Mouse (Mus musculus) hindbrain, embryonic 11.5 days (tissue): Measurements from ENCODE around the gene Tmprss11f. TPM values are rescaled to one million over a fixed set of nuclear protein-coding genes. Genes with fewer than 3 reads are reported as not detected.

ENCODE experiments used
- ATAC-seq: fragments of 200-750 bp; cut with Nextera tagmentation; 2 replicates; pipeline ENCODE4 v1.8.0; 2017; ENCODE audit warnings: mild to moderate bottlenecking, moderate TSS enrichment, moderate library complexity; ENCODE audit not compliant: low FRiP score
- DNase-seq: peaks from one replicate; pipeline ENCODE4 v3.0.0-alpha.2; 2015; ENCODE audit warnings: low spot score
- H3K27ac ChIP-seq: fragments of 300-500 bp; sonication (generic); 2 replicates; pipeline ENCODE4 v1.5.1; 2014; ENCODE audit warnings: mild to moderate bottlenecking, low read depth, low read length
- H3K27me3 ChIP-seq: fragments of 300-500 bp; sonication (generic); 2 replicates; pipeline ENCODE4 v1.6.1; 2014; ENCODE audit warnings: mild to moderate bottlenecking, low read length, moderate library complexity, mixed read lengths; ENCODE audit not compliant: control insufficient read depth, insufficient read depth
- H3K36me3 ChIP-seq: fragments of 300-500 bp; sonication (generic); 2 replicates; pipeline ENCODE4 v1.6.1; 2014; ENCODE audit warnings: mild to moderate bottlenecking, low read length, moderate library complexity, mixed read lengths; ENCODE audit not compliant: control insufficient read depth, insufficient read depth
- H3K4me1 ChIP-seq: fragments of 300-500 bp; sonication (generic); replicated peaks from 2 replicates; pipeline ENCODE4 v1.6.1; 2014; ENCODE audit warnings: low read length, mixed read lengths; ENCODE audit not compliant: control insufficient read depth, insufficient read depth
- H3K4me2 ChIP-seq: fragments of 300-500 bp; sonication (generic); replicated peaks from 2 replicates; pipeline ENCODE4 v1.6.1; 2014; ENCODE audit warnings: mild to moderate bottlenecking, low read depth, low read length
- H3K4me3 ChIP-seq: fragments of 300-500 bp; sonication (generic); 2 replicates; pipeline ENCODE4 v1.5.1; 2014; ENCODE audit warnings: low read depth, low read length
- H3K9ac ChIP-seq: fragments of 300-500 bp; sonication (generic); 2 replicates; pipeline ENCODE4 v1.6.1; 2014; ENCODE audit warnings: low read depth, low read length
- H3K9me3 ChIP-seq: fragments of 300-500 bp; sonication (generic); 2 replicates; pipeline ENCODE4 v1.6.1; 2016; ENCODE audit warnings: low read length; ENCODE audit not compliant: control insufficient read depth
- WGBS: fragments of 180-500 bp; shearing (Covaris S2); extraction: QIAGEN DNeasy Blood & Tissue Kit; methylation state at CpG from one replicate; pipeline ENCODE4 v1.1.7; 2014; 5-methylcytosine and 5-hydroxymethylcytosine counted together
- polyA plus RNA-seq: library from polyadenylated mRNA; unstranded; fragments of >200 nt; fragmentation: Nextera tagmentation; extraction: Ambion mirVana; gene quantifications from 2 replicates; pipeline ENCODE4 v1.2.1, GENCODE M21; 2014

Gene Tmprss11f
- polyA plus RNA-seq, 1 experiment from 2014 or later, result not detected

DNA sequence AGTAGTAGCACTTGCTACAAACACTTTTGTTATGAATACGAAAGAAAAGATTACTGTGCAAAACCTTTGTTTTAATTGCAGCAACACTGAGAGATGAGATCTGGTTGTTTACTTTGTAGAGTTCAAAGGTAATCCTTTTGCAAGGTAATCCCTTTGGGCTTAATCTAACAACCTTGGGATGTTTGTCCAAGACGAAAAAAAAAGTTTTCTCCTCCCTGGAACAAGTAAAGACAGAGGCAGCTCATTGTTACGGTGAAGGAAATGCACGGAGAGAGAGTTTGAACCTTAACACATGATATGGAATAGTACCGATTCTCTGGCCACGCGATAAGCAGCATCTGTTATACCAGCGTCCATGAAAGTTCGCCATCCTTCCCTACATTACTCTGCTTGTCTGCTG lies 158.4 kb downstream of the Tmprss11f start:
- Histone ChIP-seq H3K27me3 (no peaks in the 10 kb centered on the region), H3K9me3 (no peaks in the 10 kb centered on the region), H3K9ac (no peak overlapping the region), H3K27ac (no peak overlapping the region), H3K36me3 (no peaks in the 10 kb centered on the region), H3K4me3 (no peak overlapping the region), H3K4me2 (no peak overlapping the region), H3K4me1 (no peaks in the 10 kb centered on the region)
- ATAC-seq (no peak), DNase-seq (no peak)
- WGBS, result 86% methylated on average over 9 of the region's 9 CpGs

Other genes starting within 250 kb of the Tmprss11f start
- gene Tmprss11a, start 163.4 kb downstream of the Tmprss11f start, polyA plus RNA-seq, result not detected in 2 replicates
- gene Tmprss11g, start 113.8 kb downstream of the Tmprss11f start, polyA plus RNA-seq, result not detected in 2 replicates
- not detected in 2 replicates for gene Tmprss11b, start 43.9 kb upstream of the Tmprss11f start, polyA plus RNA-seq
- not detected in 2 replicates for gene Tmprss11e, start 113.4 kb upstream of the Tmprss11f start, polyA plus RNA-seq
- 52.4 and 57.5 TPM in 2 replicates for gene Ythdc1, start 171.8 kb upstream of the Tmprss11f start, polyA plus RNA-seq